17 mouse cellular contexts compared by ENCODE assay signal in genomic region chr11:52324442-52325367, GRCm38 (mm10).
"Had no signal": no experiment of that assay in that cellular context is flagged by ENCODE, and none has a peak within 500 bp of the region (broad histone marks: within the 10 kb centered on the region; RNA-seq: fewer than 3 reads in every experiment).

No protein-coding gene starts in this region.

- H3K27me3 ChIP-seq: liver, embryonic 13.5 days; neural tube, embryonic 13.5 days had no signal

- H3K4me2 ChIP-seq: liver, embryonic 13.5 days; lung, embryonic 14.5 days; midbrain, embryonic 13.5 days; neural tube, embryonic 13.5 days had no signal

- H3K4me1 ChIP-seq: liver, embryonic 13.5 days; midbrain, embryonic 13.5 days; neural tube, embryonic 13.5 days had no signal

- H3K36me3 ChIP-seq: liver, embryonic 13.5 days; midbrain, embryonic 10.5 days; midbrain, embryonic 13.5 days; neural tube, embryonic 13.5 days had no signal

- H3K9ac ChIP-seq: liver, embryonic 13.5 days; lung, embryonic 14.5 days; midbrain, embryonic 13.5 days; neural tube, embryonic 13.5 days had no signal

- ATAC-seq: intestine, postnatal 0 days; midbrain, embryonic 13.5 days; midbrain, embryonic 16.5 days had no signal

- H3K9me3 ChIP-seq: liver, embryonic 13.5 days; megakaryocyte, embryonic 14.5 days; midbrain, embryonic 10.5 days; midbrain, embryonic 13.5 days; neural tube, embryonic 13.5 days had no signal

- DNase-seq: kidney, adult 2 months; kidney, postnatal 10 days; kidney, postnatal 4 days; liver, embryonic 13.5 days; lung, embryonic 14.5 days; lung, postnatal 10 days; lung, postnatal 36 days; retina, postnatal 1 day; right cerebral cortex, postnatal 25 days; thymus, adult 18-20 months had no signal

- H3K27ac ChIP-seq: liver, embryonic 13.5 days; midbrain, embryonic 10.5 days; midbrain, embryonic 13.5 days; neural tube, embryonic 13.5 days had no signal

- H3K4me3 ChIP-seq: liver, embryonic 13.5 days; megakaryocyte, embryonic 14.5 days; midbrain, embryonic 10.5 days; midbrain, embryonic 13.5 days; myocyte; neural tube, embryonic 13.5 days had no signal
